Mouse (Mus musculus) liver, embryonic 13.5 days (tissue): ENCODE measurements around the gene Fam20a. TPM values are rescaled to one million over a fixed set of nuclear protein-coding genes. Genes with fewer than 3 reads are reported as not detected.

Experiments
- ATAC-seq: fragments of 200-750 bp; cut with Nextera tagmentation; 2 replicates; pipeline ENCODE4 v1.8.0; 2017; ENCODE audit warnings: low read depth, mild to moderate bottlenecking, moderate number of reproducible peaks, moderate library complexity
- DNase-seq: peaks from one replicate; pipeline ENCODE4 v3.0.0; 2022
- H3K27ac ChIP-seq: fragments of 300-500 bp; sonication (generic); 2 replicates; pipeline ENCODE4 v1.5.1; 2015; ENCODE audit warnings: moderate library complexity, mild to moderate bottlenecking, inconsistent platforms
- H3K27me3 ChIP-seq: fragments of 300-500 bp; sonication (generic); 2 replicates; pipeline ENCODE4 v1.6.1; 2015; ENCODE audit warnings: mild to moderate bottlenecking, inconsistent platforms
- H3K36me3 ChIP-seq: fragments of 300-500 bp; sonication (generic); 2 replicates; pipeline ENCODE4 v1.6.1; 2015; ENCODE audit warnings: mild to moderate bottlenecking, inconsistent platforms
- H3K4me1 ChIP-seq: fragments of 300-500 bp; sonication (generic); replicated peaks from 2 replicates; pipeline ENCODE4 v1.6.1; 2015; ENCODE audit warnings: inconsistent platforms
- H3K4me2 ChIP-seq: fragments of 300-500 bp; sonication (generic); 2 replicates; pipeline ENCODE4 v1.6.1; 2015; ENCODE audit warnings: inconsistent platforms, mild to moderate bottlenecking, moderate library complexity
- H3K4me3 ChIP-seq: fragments of 300-500 bp; sonication (generic); replicated peaks from 2 replicates; pipeline ENCODE4 v1.5.1; 2015; ENCODE audit warnings: mild to moderate bottlenecking, inconsistent platforms
- H3K9ac ChIP-seq: fragments of 300-500 bp; sonication (generic); 2 replicates; pipeline ENCODE4 v1.6.1; 2015; ENCODE audit warnings: mild to moderate bottlenecking, inconsistent platforms
- H3K9me3 ChIP-seq: fragments of 300-500 bp; sonication (generic); replicated peaks from 2 replicates; pipeline ENCODE4 v1.6.1; 2016; ENCODE audit warnings: inconsistent platforms
- WGBS: fragments of 180-500 bp; shearing (Covaris S2); methylation state at CpG from one replicate; pipeline ENCODE4 v1.1.7; 2015; ENCODE audit not compliant: insufficient replicate concordance; 5-methylcytosine and 5-hydroxymethylcytosine counted together
- polyA plus RNA-seq: library from polyadenylated mRNA; unstranded; fragments of >200 nt; fragmentation: Nextera tagmentation; extraction: Ambion mirVana; gene quantifications from 2 replicates; pipeline ENCODE4 v1.2.1, GENCODE M21; 2015

Fam20a gene
- polyA plus RNA-seq, 1 experiment from 2014 or later, result 3.7 TPM

DNA sequence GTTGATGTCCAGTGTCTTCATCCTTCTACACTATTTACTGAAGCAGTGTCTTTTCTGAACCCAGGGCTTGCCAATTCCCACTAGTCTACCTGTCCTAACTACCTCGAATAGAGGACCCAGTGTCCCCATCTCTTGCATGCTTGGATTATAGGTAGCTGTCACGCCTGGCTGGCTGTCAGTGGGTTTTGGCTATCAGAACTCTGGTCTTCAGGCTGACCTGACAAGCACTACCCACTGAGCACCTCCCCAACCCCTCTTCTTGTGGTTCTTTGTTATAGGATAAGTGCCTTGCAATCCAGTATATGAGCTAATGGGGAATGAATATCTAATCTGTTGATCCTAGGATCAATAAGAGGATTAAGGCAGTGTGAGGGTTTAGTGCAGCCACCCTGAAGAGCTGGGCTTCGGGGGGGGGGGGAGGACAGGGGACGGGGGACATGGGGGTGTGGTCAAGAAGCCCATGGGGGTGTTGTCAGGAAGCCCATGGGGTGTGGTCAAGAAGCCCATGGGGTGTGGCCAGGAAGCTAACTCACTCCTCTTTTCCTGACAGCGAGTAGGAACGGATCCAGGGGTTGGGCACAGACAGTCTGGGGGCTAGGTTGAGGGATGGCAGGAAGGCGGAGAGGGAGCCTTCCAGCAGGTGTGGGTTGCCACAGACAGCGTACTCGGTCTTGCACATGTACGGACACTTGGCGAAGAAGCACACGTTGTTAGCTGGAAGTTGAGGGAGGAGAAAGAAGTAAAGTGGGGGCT lies 45.3 kb downstream of the Fam20a start:
- WGBS, result 54% methylated on average over 11 of the region's 12 CpGs
- ATAC-seq (no peak), DNase-seq (no peak)
- H3K4me3 ChIP-seq, result no peak overlapping the region
- no peaks in the 10 kb centered on the region for H3K36me3 ChIP-seq
- H3K4me1 ChIP-seq, result no peaks in the 10 kb centered on the region
- H3K4me2 ChIP-seq, result no peak overlapping the region
- no peak overlapping the region for H3K27ac ChIP-seq
- no peaks in the 10 kb centered on the region for H3K9me3 ChIP-seq
- no peak overlapping the region for H3K9ac ChIP-seq
- no peaks in the 10 kb centered on the region for H3K27me3 ChIP-seq

DNA sequence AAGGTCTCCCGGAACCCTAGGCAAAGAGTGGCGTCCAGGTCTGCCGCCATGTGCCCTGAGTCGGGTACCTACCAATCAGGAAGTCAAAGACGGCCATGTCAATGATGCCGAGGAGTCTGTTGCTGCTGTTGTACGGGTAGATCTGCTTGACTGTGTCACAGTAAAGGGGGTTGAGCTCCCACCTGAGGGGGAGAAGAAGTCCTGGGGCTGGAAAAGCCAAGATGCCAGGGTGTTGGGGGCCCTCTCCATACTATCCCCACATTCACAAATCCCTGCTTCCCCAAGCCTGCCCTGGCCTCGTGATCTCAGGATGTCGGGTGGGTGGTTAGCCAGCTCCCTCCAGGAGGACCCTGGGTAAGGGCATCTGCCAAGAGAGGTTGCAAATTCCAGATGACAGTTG lies 46.3 kb downstream of the Fam20a start:
- no peak overlapping the region for H3K9ac ChIP-seq
- DNase-seq (no peak), ATAC-seq (no peak)
- H3K4me3 ChIP-seq, result no peak overlapping the region
- H3K27me3 ChIP-seq, result no peaks in the 10 kb centered on the region
- H3K9me3 ChIP-seq, result no peaks in the 10 kb centered on the region
- H3K4me2 ChIP-seq, result no peak overlapping the region
- H3K36me3 ChIP-seq, result no peaks in the 10 kb centered on the region
- 63% methylated on average over 9 of the region's 9 CpGs for WGBS
- H3K27ac ChIP-seq, result no peak overlapping the region
- no peaks in the 10 kb centered on the region for H3K4me1 ChIP-seq

DNA sequence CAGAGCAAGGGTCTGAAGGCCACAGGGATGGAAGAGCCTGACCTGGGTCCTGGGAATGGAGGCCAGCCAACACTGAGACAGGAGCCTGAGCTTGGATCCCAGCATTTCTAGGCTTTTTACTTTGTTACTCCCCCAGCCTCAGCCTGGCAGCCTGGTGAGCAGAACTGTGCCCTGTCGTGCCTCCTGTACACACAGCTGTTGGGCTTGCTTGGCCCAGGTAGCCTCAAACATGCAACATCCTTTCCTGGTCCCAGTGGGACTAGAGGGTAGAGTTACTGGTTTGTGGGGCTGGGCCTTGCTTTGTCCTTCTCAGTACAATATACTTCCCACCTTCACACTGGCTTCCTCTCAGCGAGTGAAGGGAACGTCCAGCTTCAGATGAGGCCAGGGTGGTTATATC lies 46.9 kb downstream of the Fam20a start:
- no peaks in the 10 kb centered on the region for H3K4me1 ChIP-seq
- no peak overlapping the region for H3K4me3 ChIP-seq
- no peak for DNase-seq
- no peaks in the 10 kb centered on the region for H3K9me3 ChIP-seq
- no peak for ATAC-seq
- 62% methylated on average over 3 of the region's 3 CpGs for WGBS
- no peak overlapping the region for H3K4me2 ChIP-seq
- no peak overlapping the region for H3K9ac ChIP-seq
- no peaks in the 10 kb centered on the region for H3K27me3 ChIP-seq
- peaks cover 5% of the 10 kb centered on the region; the same call in 1 of the 2 replicates for H3K36me3 ChIP-seq
- H3K27ac ChIP-seq, result no peak overlapping the region

DNA sequence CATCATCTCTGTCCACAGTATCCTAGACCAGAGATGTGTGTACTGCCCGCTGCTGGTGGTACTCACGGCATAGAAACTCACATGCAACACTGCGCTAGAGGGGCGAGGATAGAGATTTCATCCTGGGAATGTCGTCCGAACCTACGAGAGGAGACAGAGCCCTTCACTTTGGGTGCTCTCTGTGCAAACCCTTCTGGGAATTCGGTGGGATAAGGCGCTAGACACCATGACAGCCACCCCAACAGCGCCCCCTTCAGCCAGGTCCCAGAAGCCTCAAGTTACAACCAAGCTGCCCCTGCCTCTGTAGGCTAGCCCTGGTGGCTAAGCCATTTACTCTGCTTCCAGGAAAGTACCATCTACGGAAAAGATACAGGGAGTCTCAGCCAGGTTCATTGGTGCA lies 47.5 kb downstream of the Fam20a start:
- ATAC-seq, result no peak
- Histone ChIP-seq H3K4me1 (no peaks in the 10 kb centered on the region), H3K36me3 (peaks cover 11% of the 10 kb centered on the region), H3K9ac (no peak overlapping the region), H3K9me3 (no peaks in the 10 kb centered on the region), H3K27me3 (no peaks in the 10 kb centered on the region), H3K27ac (no peak overlapping the region), H3K4me3 (no peak overlapping the region), H3K4me2 (no peak overlapping the region)
- DNase-seq, result no peak
- WGBS, result 66% methylated on average over 11 of the region's 11 CpGs

DNA sequence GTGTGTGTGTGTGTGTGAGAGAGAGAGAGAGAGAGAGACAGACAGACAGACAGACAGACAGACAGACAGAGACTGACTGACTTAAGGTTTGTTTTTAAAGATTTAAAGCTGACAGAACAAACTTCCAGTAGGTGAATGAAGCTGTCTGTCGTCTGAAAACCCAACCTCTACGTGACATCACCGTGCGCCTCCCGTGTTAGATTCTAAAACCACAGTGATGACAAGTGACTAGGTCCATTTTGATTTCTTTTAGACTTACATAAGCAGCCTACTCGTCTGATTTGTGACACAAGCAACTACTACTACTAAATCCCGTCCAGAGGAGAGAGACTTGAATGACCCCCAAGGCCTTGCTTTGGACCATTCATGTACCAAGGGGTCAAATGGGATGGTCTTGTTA lies 48.3 kb downstream of the Fam20a start:
- DNase-seq (no peak), ATAC-seq (no peak)
- 72% methylated on average over 7 of the region's 7 CpGs for WGBS
- H3K36me3 ChIP-seq, result peaks cover 11% of the 10 kb centered on the region
- no peaks in the 10 kb centered on the region for H3K27me3 ChIP-seq
- H3K4me3 ChIP-seq, result no peak overlapping the region
- H3K9me3 ChIP-seq, result no peaks in the 10 kb centered on the region
- H3K9ac ChIP-seq, result no peak overlapping the region
- no peaks in the 10 kb centered on the region for H3K4me1 ChIP-seq
- no peak overlapping the region for H3K4me2 ChIP-seq
- H3K27ac ChIP-seq, result no peak overlapping the region

DNA sequence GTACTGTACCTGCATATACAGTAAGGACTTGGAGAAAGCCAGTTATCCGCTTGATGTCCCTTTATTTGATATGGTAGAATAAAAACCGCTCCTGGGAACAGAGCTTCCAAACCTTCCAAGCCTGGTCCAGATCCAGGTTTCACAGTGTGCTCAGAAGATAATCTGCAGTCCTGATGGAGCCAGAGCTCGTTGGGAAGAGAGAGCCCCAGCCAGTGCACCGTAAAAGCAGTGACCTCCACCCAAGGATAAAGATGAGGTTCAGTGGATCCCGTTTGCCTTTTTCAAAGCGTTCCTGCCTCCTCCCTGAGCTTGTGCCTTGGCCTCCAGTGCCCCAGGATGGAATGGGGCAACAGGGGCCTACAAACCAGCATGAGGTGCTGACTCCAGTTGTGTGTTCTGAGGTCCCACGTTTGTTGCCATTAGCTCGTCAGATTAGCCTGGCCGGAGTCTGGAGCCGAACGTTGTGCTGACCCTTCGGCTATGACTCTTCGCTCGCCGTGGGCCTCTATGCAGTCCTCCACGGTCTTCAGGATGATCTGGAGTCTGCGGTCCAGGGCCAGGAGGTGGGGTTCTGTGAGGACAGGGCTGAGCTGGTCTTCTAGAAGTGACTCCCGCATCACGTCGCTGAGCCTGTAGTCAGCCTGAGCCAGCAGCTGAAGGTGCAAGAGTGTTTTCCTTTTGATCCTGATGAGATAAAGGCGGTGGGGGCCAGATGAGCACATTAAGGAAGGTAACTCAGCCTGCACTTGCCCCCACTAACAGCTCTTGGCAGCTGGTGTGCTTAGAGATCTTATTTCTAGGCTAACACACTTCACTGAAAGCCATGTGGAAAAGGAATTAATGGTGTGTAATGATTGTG lies 49.0 kb downstream of the Fam20a start:
- Histone ChIP-seq H3K4me3 (no peak overlapping the region), H3K27ac (no peak overlapping the region), H3K36me3 (peaks cover 17% of the 10 kb centered on the region), H3K27me3 (no peaks in the 10 kb centered on the region), H3K9me3 (no peaks in the 10 kb centered on the region), H3K4me2 (no peak overlapping the region), H3K9ac (no peak overlapping the region), H3K4me1 (peaks cover 3% of the 10 kb centered on the region; the same call in 1 of the 2 replicates)
- DNase-seq, result no peak
- WGBS, result 69% methylated on average over 21 of the region's 21 CpGs
- no peak for ATAC-seq

DNA sequence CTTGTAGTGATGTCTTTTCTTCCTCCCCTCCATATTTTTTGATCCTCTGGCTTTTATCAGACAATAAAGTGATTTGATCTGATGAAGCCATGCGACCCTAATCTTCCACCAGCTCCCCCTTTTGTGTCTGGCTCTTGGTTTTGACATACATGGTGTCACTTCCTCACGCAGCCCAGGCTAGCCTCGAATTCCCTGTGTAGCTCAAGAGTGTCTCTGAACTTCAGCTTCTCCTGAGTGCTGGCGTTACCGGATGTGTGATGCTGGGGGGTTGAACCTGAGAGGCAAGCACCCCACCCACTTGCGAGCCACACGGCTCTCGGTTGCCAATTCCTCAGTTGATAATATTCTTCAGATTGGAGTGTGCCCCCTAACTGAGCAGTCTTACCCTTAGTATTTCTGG lies 49.7 kb downstream of the Fam20a start:
- no peaks in the 10 kb centered on the region for H3K9me3 ChIP-seq
- peaks cover 3% of the 10 kb centered on the region; the same call in 1 of the 2 replicates for H3K4me1 ChIP-seq
- no peak for ATAC-seq
- peaks cover 25% of the 10 kb centered on the region for H3K36me3 ChIP-seq
- DNase-seq, result no peak
- H3K9ac ChIP-seq, result no peak overlapping the region
- H3K4me2 ChIP-seq, result no peak overlapping the region
- H3K4me3 ChIP-seq, result no peak overlapping the region
- 71% methylated on average over 8 of the region's 8 CpGs for WGBS
- no peak overlapping the region for H3K27ac ChIP-seq
- H3K27me3 ChIP-seq, result no peaks in the 10 kb centered on the region

DNA sequence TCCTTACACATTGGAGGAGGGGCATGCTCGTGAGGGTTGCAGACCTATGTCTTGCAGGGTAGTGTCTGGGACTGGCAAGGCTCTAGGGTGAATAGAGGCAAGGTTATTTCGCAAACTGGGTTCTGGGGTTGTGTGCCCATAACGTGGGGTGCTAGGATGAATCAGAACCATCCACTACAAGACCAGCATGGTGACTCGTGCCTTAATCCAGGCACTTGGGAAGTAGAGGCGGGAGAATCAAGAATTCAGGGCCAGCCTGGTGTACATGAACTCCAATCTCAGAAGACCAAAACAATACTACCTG lies 50.1 kb downstream of the Fam20a start:
- WGBS, result 69% methylated on average over 5 of the region's 5 CpGs

DNA sequence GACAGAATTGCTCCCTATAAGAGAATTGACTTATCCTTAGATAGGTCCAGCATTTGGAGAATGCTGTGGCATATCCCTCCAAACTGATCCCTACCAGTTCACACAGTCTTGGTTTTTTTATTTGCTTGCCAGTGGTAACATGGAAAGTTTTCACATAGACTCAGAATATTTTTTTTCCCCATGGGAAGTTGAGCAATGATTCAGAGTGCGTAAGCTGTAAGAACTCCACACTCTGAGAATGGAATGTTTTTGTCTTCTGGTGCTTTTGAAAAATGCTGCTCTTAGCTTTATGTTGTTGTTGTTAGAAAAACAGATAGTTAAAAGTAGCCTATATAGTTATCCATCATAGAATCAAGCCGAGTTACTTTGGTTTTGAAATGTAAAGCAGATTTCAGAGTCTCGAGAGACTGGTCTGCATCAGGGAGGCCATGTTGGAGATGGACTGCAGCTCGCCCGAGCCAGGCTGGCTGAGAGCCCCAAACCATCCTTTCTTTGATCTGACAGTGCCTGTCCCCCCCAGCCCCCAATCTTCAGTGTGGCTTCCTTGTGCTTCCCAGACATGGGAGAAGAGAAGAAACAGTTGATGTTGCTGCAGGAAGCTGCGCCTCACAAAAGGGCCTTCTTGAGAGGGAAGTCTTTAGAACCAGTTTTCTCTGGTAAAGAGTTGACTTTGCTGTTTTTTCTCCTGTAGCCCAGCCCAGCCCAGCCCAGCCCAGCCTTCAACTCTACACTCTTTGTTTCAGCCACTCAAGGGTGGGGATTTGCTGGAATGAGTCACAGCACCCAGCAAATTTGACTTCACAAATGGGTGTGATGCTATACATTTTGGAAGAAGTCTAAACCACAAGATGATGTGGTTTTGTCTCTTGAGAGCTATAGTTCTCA lies 50.7 kb downstream of the Fam20a start:
- WGBS, result 74% methylated on average over 6 of the region's 6 CpGs
- H3K4me2 ChIP-seq, result no peak overlapping the region
- peaks cover 35% of the 10 kb centered on the region for H3K36me3 ChIP-seq
- no peak overlapping the region for H3K9ac ChIP-seq
- no peaks in the 10 kb centered on the region for H3K27me3 ChIP-seq
- no peak overlapping the region for H3K27ac ChIP-seq
- DNase-seq, result no peak
- H3K4me1 ChIP-seq, result peaks cover 3% of the 10 kb centered on the region; the same call in 1 of the 2 replicates
- H3K4me3 ChIP-seq, result no peak overlapping the region
- no peak for ATAC-seq
- H3K9me3 ChIP-seq, result no peaks in the 10 kb centered on the region

More for the DNA sequence above, 50.1 kb downstream of the Fam20a start:
- no peak for ATAC-seq
- no peak overlapping the region for H3K27ac ChIP-seq
- no peak overlapping the region for H3K4me2 ChIP-seq
- no peak for DNase-seq
- no peak overlapping the region for H3K9ac ChIP-seq
- H3K36me3 ChIP-seq, result peaks cover 29% of the 10 kb centered on the region
- H3K4me3 ChIP-seq, result no peak overlapping the region
- H3K27me3 ChIP-seq, result no peaks in the 10 kb centered on the region
- peaks cover 3% of the 10 kb centered on the region; the same call in 1 of the 2 replicates for H3K4me1 ChIP-seq
- H3K9me3 ChIP-seq, result no peaks in the 10 kb centered on the region

DNA sequence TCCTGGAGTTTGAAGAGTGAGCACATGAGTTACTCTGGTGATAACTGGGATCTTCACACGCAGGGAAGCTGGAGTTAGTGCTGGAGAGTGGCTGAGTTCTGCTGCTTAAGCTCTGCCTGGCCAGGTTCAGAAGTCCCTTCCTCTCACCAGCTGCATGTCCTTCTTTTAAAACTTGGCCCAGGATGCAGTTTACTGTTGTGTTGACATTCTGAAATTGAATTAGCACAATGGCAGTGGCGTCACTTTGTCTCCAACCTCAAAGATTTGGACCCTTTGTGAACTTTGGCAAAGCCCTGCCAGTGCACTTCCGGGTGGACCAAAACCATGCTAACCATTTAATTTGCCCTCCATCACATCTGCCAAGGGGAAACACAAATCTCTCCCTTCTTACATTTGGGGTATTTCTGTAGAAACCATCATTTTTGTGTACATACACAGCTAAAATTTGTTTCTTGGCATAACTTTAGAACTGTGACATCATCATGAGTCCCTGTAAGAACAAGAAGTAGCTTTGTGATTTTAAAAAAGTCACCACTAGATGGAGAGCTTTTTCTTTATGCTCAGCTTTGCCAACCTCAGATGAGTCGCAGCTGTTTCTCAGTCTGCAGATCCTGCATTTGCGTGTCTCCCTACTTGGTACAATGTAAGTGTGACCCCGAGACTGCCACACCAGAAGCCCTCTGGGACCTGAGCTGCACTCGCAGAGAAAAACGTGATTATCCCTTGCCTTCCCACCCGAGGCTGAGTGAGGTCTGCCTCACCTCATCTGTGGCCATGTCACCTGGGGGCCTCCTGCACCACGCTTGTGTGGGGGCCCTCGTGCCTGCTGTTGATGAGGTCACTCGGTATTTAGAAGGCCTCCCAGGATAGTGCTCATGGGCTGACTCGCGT lies 51.8 kb downstream of the Fam20a start:
- 0 out of 2 replicates have a peak, but pooled peaks have one; percentile 35 for ATAC-seq
- Histone ChIP-seq H3K9ac (no peak overlapping the region), H3K27ac (no peak overlapping the region), H3K27me3 (no peaks in the 10 kb centered on the region), H3K4me1 (peaks cover 3% of the 10 kb centered on the region; the same call in 1 of the 2 replicates), H3K9me3 (no peaks in the 10 kb centered on the region), H3K4me2 (no peak overlapping the region), H3K4me3 (no peak overlapping the region), H3K36me3 (peaks cover 46% of the 10 kb centered on the region)
- DNase-seq, result no peak
- WGBS, result 68% methylated on average over 14 of the region's 14 CpGs
